Mouse (Mus musculus) limb, embryonic 12.5 days (tissue): ENCODE measurements around the gene Pald1. TPM values are rescaled to one million over a fixed set of nuclear protein-coding genes. Genes with fewer than 3 reads are reported as not detected.

Experiments
- polyA plus RNA-seq: library from polyadenylated mRNA; unstranded; fragments of >200 nt; fragmentation: Nextera tagmentation; extraction: Ambion mirVana; gene quantifications from 2 replicates; pipeline ENCODE4 v1.2.1, GENCODE M21; 2016

Gene Pald1
- polyA plus RNA-seq, 1 experiment from 2014 or later: 25.8 TPM

Other genes starting within 250 kb of the Pald1 start
- 92.3 and 101 TPM in 2 replicates for gene Sgpl1, start 235.8 kb downstream of the Pald1 start, polyA plus RNA-seq
- gene Tbata, start 211.6 kb downstream of the Pald1 start, polyA plus RNA-seq: not detected in 2 replicates
- gene Adamts14, start 110.1 kb downstream of the Pald1 start, polyA plus RNA-seq: 0.85 and 1.2 TPM in 2 replicates
- not detected in 2 replicates for gene Prf1, start 85.7 kb downstream of the Pald1 start, polyA plus RNA-seq
- gene Nodal, start 34.4 kb upstream of the Pald1 start, polyA plus RNA-seq: 0.26 TPM in 1 of 2 replicates, not detected in the other
- 60.2 and 72.2 TPM in 2 replicates for gene Eif4ebp2, start 69.1 kb upstream of the Pald1 start, polyA plus RNA-seq
- 11.3 and 11.6 TPM in 2 replicates for gene Lrrc20, start 92.3 kb upstream of the Pald1 start, polyA plus RNA-seq
- 0.09 and 0.12 TPM in 2 replicates for gene Npffr1, start 212.0 kb upstream of the Pald1 start, polyA plus RNA-seq